Mouse (Mus musculus): Measurements from ENCODE around the gene Tent4a. TPM values are rescaled to one million over a fixed set of nuclear protein-coding genes. Genes with fewer than 3 reads are reported as not detected.

Gene Tent4a
- polyA plus RNA-seq, 1 experiment from 2014 or later, result 5.0 TPM

DNA sequence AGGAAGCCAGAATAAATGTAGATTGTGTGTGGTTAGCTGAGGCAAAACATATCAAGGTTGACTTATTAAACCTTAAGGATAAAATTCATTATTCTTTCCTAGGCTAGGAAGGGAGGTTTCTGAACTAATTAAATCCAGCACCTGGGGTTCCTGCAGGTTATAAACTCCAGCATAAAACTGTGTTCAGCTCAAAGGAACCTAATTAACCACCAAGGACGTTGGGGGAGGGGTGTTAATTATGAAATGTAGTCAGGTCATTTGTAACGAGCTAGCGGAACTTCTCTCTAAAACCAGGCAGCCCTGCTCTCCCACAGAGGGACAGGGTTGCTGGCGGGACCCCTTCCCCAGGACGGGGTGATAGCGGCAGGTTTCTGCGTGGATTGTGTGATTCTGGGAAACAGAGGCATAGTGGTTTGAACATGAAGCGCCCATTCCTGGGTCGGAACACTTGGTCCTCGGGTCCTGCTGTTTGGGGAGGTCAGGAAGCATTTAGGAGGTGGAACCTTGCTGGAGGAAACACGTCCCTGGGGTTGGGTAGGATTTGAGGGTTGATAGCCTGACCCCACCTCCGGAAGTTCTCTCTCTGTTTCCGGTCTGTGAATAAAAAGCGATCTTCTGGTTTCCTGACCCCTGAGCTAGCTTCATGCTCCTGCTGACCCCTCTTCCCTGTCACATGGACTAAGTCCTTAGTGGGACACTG lies 78.8 kb downstream of the Tent4a start:
- WGBS, result 63% methylated on average over 14 of the region's 14 CpGs
- H3K27me3 ChIP-seq (ENCODE audit: insufficient read depth, low read length), result no peaks in the 10 kb centered on the region
- TF ChIP-seq CTCF (IDR thresholded peaks at IDR 0.05; ENCODE audit: low read depth), result no peak
- no peak overlapping the region for H3K9ac ChIP-seq (ENCODE audit: low read depth, low read length)
- DNase-seq (ENCODE audit: low spot score) (no peak), ATAC-seq (replicated peaks; ENCODE audit: low FRiP score, low read depth) (no peak)
- no peaks in the 10 kb centered on the region for H3K9me3 ChIP-seq (replicated peaks; ENCODE audit: low read length)
- no peak overlapping the region for H3K27ac ChIP-seq
- H3K36me3 ChIP-seq (ENCODE audit: insufficient read depth, low read length), result no peaks in the 10 kb centered on the region
- H3K4me3 ChIP-seq (replicated peaks; ENCODE audit: low read depth, low read length), result no peak overlapping the region
- H3K4me1 ChIP-seq (replicated peaks; ENCODE audit: insufficient read depth, low read length), result no peaks in the 10 kb centered on the region
- no peak overlapping the region for H3K4me2 ChIP-seq (ENCODE audit: low read length)

Other genes with a start within 250 kb of the Tent4a start
- 82.0 and 86.6 TPM in 2 replicates for gene Nsun2, start 871 bp downstream of the Tent4a start, polyA plus RNA-seq (2015; fragmentation: Nextera tagmentation; extraction: Ambion mirVana)
- gene Srd5a1, start 76.8 kb upstream of the Tent4a start, polyA plus RNA-seq (2015; fragmentation: Nextera tagmentation; extraction: Ambion mirVana), result 28.7 and 31.9 TPM in 2 replicates
- gene Ube2ql1, start 205.3 kb upstream of the Tent4a start, polyA plus RNA-seq (2015; fragmentation: Nextera tagmentation; extraction: Ambion mirVana), result 0.21 and 0.38 TPM in 2 replicates

Measured in kidney, postnatal 0 days (tissue).